Mouse (Mus musculus): Measurements from ENCODE around the gene Tuba4a.

GRCm38 (mm10) chr1:75179334-75180104, 40.1 kb downstream of the Tuba4a start:
- TF ChIP-seq CTCF (IDR thresholded peaks at IDR 0.05; ENCODE audit: extremely low read depth, insufficient read length, insufficient replicate concordance, low read depth, low read length), result no peak
- TF ChIP-seq POLR2A (IDR thresholded peaks at IDR 0.05; ENCODE audit: low read depth, low read length), result no peak
